Mouse (Mus musculus) regulatory T cell (primary cell): ENCODE results near the gene Hsd17b13.

Source experiments
- in situ Hi-C: fragments of 300-600 bp; cut with MboI, MseI; formaldehyde crosslinking; loops from one replicate; pipeline ENCODE4 v1.15.1; 2025; ENCODE audit warnings: high pct_unique_total_duplicates

Gene Hsd17b13

GRCm38 (mm10) chr5:103923755-103924154, 53.5 kb downstream of the Hsd17b13 start:
- in situ Hi-C loops: no loop called here

- in situ Hi-C loops: no loop called here
These were observed 54.1 kb downstream of the Hsd17b13 start for GRCm38 (mm10) chr5:103923101-103923500.

GRCm38 (mm10) chr5:103922436-103922835, 54.8 kb downstream of the Hsd17b13 start:
- in situ Hi-C loops: no loop called here

- in situ Hi-C loops: loop anchor here (10.0 kb wide), 1 partner anchor 245 kb away; no protein-coding TSS in a partner anchor
These were observed 57.7 kb downstream of the Hsd17b13 start for GRCm38 (mm10) chr5:103919497-103919896.

- in situ Hi-C loops: loop anchor here (10.0 kb wide), 1 partner anchor 243 kb away; no protein-coding TSS in a partner anchor
These were observed 59.0 kb downstream of the Hsd17b13 start for GRCm38 (mm10) chr5:103918233-103918632.

GRCm38 (mm10) chr5:103917357-103917895, 59.8 kb downstream of the Hsd17b13 start:
- in situ Hi-C loops: loop anchor here (10.0 kb wide), 1 partner anchor 243 kb away; no protein-coding TSS in a partner anchor

GRCm38 (mm10) chr5:103916595-103917356, 60.4 kb downstream of the Hsd17b13 start:
- in situ Hi-C loops: loop anchor here (10.0 kb wide), 1 partner anchor 242 kb away; no protein-coding TSS in a partner anchor

- in situ Hi-C loops: loop anchor here (10.0 kb wide), 1 partner anchor 240 kb away; no protein-coding TSS in a partner anchor
These were observed 62.6 kb downstream of the Hsd17b13 start for GRCm38 (mm10) chr5:103914335-103915226.

GRCm38 (mm10) chr5:103913150-103913549, 64.1 kb downstream of the Hsd17b13 start:
- in situ Hi-C loops: loop anchor here (10.0 kb wide), 1 partner anchor 238 kb away; no protein-coding TSS in a partner anchor

- in situ Hi-C loops: loop anchor here (10.0 kb wide), 1 partner anchor 237 kb away; no protein-coding TSS in a partner anchor
These were observed 65.7 kb downstream of the Hsd17b13 start for GRCm38 (mm10) chr5:103911555-103911954.

- in situ Hi-C loops: loop anchor here (10.0 kb wide), 1 partner anchor 236 kb away; no protein-coding TSS in a partner anchor
These were observed 66.3 kb downstream of the Hsd17b13 start, which contains the start of gene Klhl8 for GRCm38 (mm10) chr5:103910748-103911409. TSS of gene Klhl8 (minus strand) at chr5:103911259.

- in situ Hi-C loops: loop anchor here (10.0 kb wide), 1 partner anchor 235 kb away; no protein-coding TSS in a partner anchor
These were observed 67.1 kb downstream of the Hsd17b13 start for GRCm38 (mm10) chr5:103910156-103910555.

GRCm38 (mm10) chr5:103909466-103909865, 67.7 kb downstream of the Hsd17b13 start:
- in situ Hi-C loops: no loop called here

- in situ Hi-C loops: no loop called here
These were observed 68.4 kb downstream of the Hsd17b13 start for GRCm38 (mm10) chr5:103908851-103909250.

- in situ Hi-C loops: no loop called here
These were observed 69.4 kb downstream of the Hsd17b13 start for GRCm38 (mm10) chr5:103907844-103908243.

- in situ Hi-C loops: no loop called here
These were observed 71.0 kb downstream of the Hsd17b13 start for GRCm38 (mm10) chr5:103906173-103906572.
